Mouse (Mus musculus): Measurements from ENCODE around the gene Bmx.

Gene Bmx

DNA sequence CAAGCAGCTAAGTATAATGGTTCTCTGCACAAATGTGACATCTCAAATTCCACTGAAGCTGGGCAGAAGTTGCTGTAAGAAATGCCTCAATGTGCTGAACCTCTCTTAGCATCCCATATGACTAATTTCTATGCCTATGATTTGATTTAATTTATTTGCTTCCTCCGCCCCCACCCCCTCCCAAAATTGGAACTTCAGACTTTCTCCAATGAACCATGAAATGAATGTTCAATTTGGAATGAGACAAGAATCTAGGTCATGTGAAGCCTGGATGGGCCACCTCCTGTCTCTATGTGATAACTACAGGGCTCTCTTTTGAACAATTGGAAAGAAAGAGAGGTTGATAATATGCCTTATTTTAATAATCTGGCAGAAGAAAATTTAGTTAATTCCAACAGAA, 82.7 kb downstream of the Bmx start:
- no peak for DNase-seq (ENCODE audit: low read depth, low spot score)

- no peak for DNase-seq (ENCODE audit: low read depth, low spot score)
These were observed 84.1 kb downstream of the Bmx start for GRCm38 (mm10) chrX:164173880-164174279.

DNA sequence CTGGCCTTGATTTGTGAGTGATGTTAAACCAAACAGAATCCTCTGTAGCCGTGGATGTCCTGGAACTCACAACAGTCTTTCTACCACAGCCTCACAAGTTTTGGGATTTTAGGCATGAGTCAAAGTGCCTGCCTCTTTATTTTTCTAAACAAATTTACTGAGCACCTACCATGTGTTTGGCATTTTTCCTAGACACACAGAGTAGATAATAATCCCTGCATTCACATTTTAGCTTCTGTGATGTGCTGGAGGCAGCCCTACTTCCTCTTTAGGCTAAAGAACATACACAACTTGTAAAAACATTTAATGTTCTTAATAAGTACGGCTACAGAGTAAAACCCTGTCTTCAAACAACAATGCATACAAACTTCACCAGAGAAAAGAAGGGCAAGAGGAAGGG, 87.0 kb downstream of the Bmx start:
- no peak for DNase-seq (ENCODE audit: low read depth, low spot score)

DNA sequence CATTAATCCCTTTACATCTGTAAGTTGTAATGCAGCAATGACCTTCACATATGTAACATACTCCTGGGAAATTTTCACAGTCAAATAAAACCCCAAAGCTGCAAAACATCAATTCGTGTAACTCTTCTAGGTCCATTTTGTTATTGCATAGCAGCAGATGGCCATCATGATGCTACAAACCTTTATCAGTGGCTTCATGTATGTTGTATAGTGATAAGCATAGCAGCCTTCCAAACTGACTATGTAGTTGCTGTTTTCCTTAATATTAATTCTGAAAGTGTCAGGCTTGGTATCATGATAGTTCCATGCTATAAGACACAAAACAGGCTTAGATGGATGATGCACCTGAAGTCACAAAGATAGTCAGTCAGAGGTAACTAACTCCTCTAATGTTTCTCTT, 93.3 kb downstream of the Bmx start:
- no peak for DNase-seq (ENCODE audit: low read depth, low spot score)

GRCm38 (mm10) chrX:164154594-164154993, 103.4 kb downstream of the Bmx start:
- DNase-seq (ENCODE audit: low read depth, low spot score) = no peak

GRCm38 (mm10) chrX:164153606-164154005, 104.4 kb downstream of the Bmx start:
- DNase-seq (ENCODE audit: low read depth, low spot score) = no peak

- DNase-seq (ENCODE audit: low read depth, low spot score) = no peak
These were observed 105.3 kb downstream of the Bmx start for GRCm38 (mm10) chrX:164152703-164153102.

GRCm38 (mm10) chrX:164145463-164146250, 112.3 kb downstream of the Bmx start:
- DNase-seq (ENCODE audit: low read depth, low spot score) = no peak
